Mouse (Mus musculus): Measurements from ENCODE around the gene Olfr1057. TPM values are rescaled to one million over a fixed set of nuclear protein-coding genes. Genes with fewer than 3 reads are reported as not detected.
"Not testable (repeated sequence)": the region's sequence is repeated elsewhere in the genome, so short reads cannot be mapped to it uniquely, and the experiment has no call there.

Olfr1057 gene
- not detected in 2 replicates for polyA plus RNA-seq (2015; fragmentation: Nextera tagmentation; extraction: Ambion mirVana)

DNA sequence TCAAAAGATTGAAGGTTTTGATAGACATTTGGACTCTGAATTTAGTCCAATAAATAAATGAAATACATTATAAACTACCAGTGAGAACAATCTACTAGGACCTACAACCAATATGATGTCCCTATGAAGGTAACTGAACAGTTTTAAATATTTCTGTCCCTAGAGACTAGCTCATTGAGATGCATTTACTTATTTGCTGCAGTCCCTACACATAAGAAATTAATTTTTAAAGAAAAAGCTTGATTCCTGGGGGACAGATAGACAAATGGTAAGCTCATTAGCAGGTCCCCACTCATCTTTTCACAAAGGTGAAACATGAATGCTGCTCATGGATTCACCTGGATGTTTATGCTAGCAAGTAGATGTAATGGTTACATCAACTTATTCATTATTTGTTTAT lies at the start of gene Olfr1057:
TSS of gene Olfr1057 (minus strand) at position 101 of the 400 bp plus-strand sequence.
- TF ChIP-seq EP300 (IDR thresholded peaks at IDR 0.05) (no peak), CTCF (IDR thresholded peaks at IDR 0.05) (no peak)
- DNase-seq (ENCODE audit: low spot score) (no peak), ATAC-seq (no peak)
- Histone ChIP-seq H3K36me3 (ENCODE audit: insufficient read depth, low read length) (no peaks in the 10 kb centered on the region), H3K9ac (replicated peaks; ENCODE audit: low read depth) (no peak within 1 kb of the TSS), H3K27me3 (replicated peaks; ENCODE audit: insufficient read depth, low read length) (no peaks in the 10 kb centered on the region), H3K9me3 (ENCODE audit: low read length) (no peaks in the 10 kb centered on the region), H3K4me3 (ENCODE audit: low read depth, low read length) (no peak within 1 kb of the TSS), H3K4me1 (ENCODE audit: insufficient read depth, low read depth, low read length) (no peaks in the 10 kb centered on the region), H3K4me2 (replicated peaks; ENCODE audit: low read depth, low read length) (no peak within 1 kb of the TSS), H3K27ac (ENCODE audit: low read length) (no peak within 1 kb of the TSS)

DNA sequence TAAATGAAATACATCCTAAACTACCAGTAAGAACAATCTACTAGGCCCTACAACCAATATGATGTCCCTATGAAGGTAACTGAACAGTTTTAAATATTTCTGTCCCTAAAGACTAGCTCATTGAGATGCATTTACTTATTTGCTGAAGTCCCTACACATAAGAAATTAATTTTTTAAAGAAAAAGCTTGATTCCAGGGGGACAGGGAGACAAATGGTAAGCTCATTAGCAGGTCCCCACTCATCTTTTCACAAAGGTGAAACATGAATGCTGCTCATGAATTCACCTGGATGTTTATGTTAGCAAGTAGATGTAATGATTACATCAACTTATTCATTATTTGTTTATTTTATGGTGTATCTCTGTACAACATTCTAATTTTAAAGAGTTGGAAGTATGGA lies 48.5 kb upstream of the Olfr1057 start, which contains the start of gene Olfr1062:
TSS of gene Olfr1062 (minus strand) at position 101 of the 400 bp plus-strand sequence.
- not testable (repeated sequence) for DNase-seq (ENCODE audit: low spot score); ATAC-seq; H3K4me1 ChIP-seq (ENCODE audit: insufficient read depth, low read depth, low read length); H3K27me3 ChIP-seq (replicated peaks; ENCODE audit: insufficient read depth, low read length); H3K9ac ChIP-seq (replicated peaks; ENCODE audit: low read depth); H3K4me2 ChIP-seq (replicated peaks; ENCODE audit: low read depth, low read length); H3K36me3 ChIP-seq (ENCODE audit: insufficient read depth, low read length); H3K27ac ChIP-seq (ENCODE audit: low read length); H3K4me3 ChIP-seq (ENCODE audit: low read depth, low read length); H3K9me3 ChIP-seq (ENCODE audit: low read length)

GRCm38 (mm10) chr2:86413950-86414349 lies 35.8 kb upstream of the Olfr1057 start, which contains the start of gene Olfr1061:
Gene Olfr1061, minus strand, starts transcription at chr2:86414050.
- TF ChIP-seq EP300 (IDR thresholded peaks at IDR 0.05) (no peak), CTCF (IDR thresholded peaks at IDR 0.05) (no peak)
- no peaks in the 10 kb centered on the region for H3K27me3 ChIP-seq (replicated peaks; ENCODE audit: insufficient read depth, low read length)
- H3K4me2 ChIP-seq (replicated peaks; ENCODE audit: low read depth, low read length), result no peak within 1 kb of the TSS
- ATAC-seq (no peak), DNase-seq (ENCODE audit: low spot score) (no peak)
- WGBS, result 70% methylated on average over 1 of the region's 1 CpGs
- no peak within 1 kb of the TSS for H3K4me3 ChIP-seq (ENCODE audit: low read depth, low read length)
- no peak within 1 kb of the TSS for H3K9ac ChIP-seq (replicated peaks; ENCODE audit: low read depth)
- no peaks in the 10 kb centered on the region for H3K9me3 ChIP-seq (ENCODE audit: low read length)
- no peak within 1 kb of the TSS for H3K27ac ChIP-seq (ENCODE audit: low read length)
- H3K36me3 ChIP-seq (ENCODE audit: insufficient read depth, low read length), result no peaks in the 10 kb centered on the region
- H3K4me1 ChIP-seq (ENCODE audit: insufficient read depth, low read depth, low read length), result no peaks in the 10 kb centered on the region

GRCm38 (mm10) chr2:86395114-86395513 lies 16.9 kb upstream of the Olfr1057 start:
- TF ChIP-seq CTCF (IDR thresholded peaks at IDR 0.05) (no peak), EP300 (IDR thresholded peaks at IDR 0.05) (no peak)
- Histone ChIP-seq H3K9ac (replicated peaks; ENCODE audit: low read depth) (no peak overlapping the region), H3K36me3 (ENCODE audit: insufficient read depth, low read length) (no peaks in the 10 kb centered on the region), H3K27me3 (replicated peaks; ENCODE audit: insufficient read depth, low read length) (no peaks in the 10 kb centered on the region), H3K4me3 (ENCODE audit: low read depth, low read length) (no peak overlapping the region), H3K9me3 (ENCODE audit: low read length) (no peaks in the 10 kb centered on the region), H3K4me1 (ENCODE audit: insufficient read depth, low read depth, low read length) (no peaks in the 10 kb centered on the region), H3K4me2 (replicated peaks; ENCODE audit: low read depth, low read length) (no peak overlapping the region), H3K27ac (ENCODE audit: low read length) (no peak overlapping the region)
- WGBS, result 80% methylated on average over 2 of the region's 2 CpGs
- no peak for ATAC-seq
- no peak for DNase-seq (ENCODE audit: low spot score)

GRCm38 (mm10) chr2:86388461-86388860 lies 10.3 kb upstream of the Olfr1057 start, which contains the start of gene Olfr1058:
Gene Olfr1058, minus strand, starts transcription at chr2:86388561.
- ATAC-seq; H3K27ac ChIP-seq (ENCODE audit: low read length); H3K9ac ChIP-seq (replicated peaks; ENCODE audit: low read depth); H3K36me3 ChIP-seq (ENCODE audit: insufficient read depth, low read length); H3K4me3 ChIP-seq (ENCODE audit: low read depth, low read length); H3K4me1 ChIP-seq (ENCODE audit: insufficient read depth, low read depth, low read length); DNase-seq (ENCODE audit: low spot score); H3K27me3 ChIP-seq (replicated peaks; ENCODE audit: insufficient read depth, low read length); H3K9me3 ChIP-seq (ENCODE audit: low read length); H3K4me2 ChIP-seq (replicated peaks; ENCODE audit: low read depth, low read length): not testable (repeated sequence)

GRCm38 (mm10) chr2:86366342-86366741 lies 11.9 kb downstream of the Olfr1057 start:
- not testable (repeated sequence) for H3K4me2 ChIP-seq (replicated peaks; ENCODE audit: low read depth, low read length); H3K4me1 ChIP-seq (ENCODE audit: insufficient read depth, low read depth, low read length); H3K27me3 ChIP-seq (replicated peaks; ENCODE audit: insufficient read depth, low read length); ATAC-seq; H3K9ac ChIP-seq (replicated peaks; ENCODE audit: low read depth); H3K27ac ChIP-seq (ENCODE audit: low read length); H3K9me3 ChIP-seq (ENCODE audit: low read length); DNase-seq (ENCODE audit: low spot score); H3K4me3 ChIP-seq (ENCODE audit: low read depth, low read length); H3K36me3 ChIP-seq (ENCODE audit: insufficient read depth, low read length)
- WGBS, result no CpG with 5 or more reads among the region's 6 CpGs

DNA sequence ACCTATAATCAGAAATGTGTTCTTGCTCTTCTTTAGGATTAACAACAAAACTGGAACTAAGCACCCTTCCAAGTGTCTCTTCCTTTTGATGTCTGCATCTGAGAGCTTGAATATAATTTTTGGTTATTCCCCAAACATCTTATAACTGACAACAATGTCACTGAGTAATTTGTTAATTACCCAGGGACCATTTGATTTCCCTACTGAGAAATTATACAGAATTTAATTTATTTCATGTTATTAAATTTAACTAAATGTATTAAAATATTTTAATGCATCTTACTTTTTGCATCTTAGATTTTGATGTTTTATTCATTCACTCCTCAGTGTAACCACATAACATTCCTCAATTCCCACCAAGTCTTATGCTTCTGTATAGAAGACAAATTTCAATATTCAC lies 15.8 kb downstream of the Olfr1057 start, which contains the start of gene Olfr1056:
TSS of gene Olfr1056 (minus strand) at position 101 of the 400 bp plus-strand sequence.
- H3K4me1 ChIP-seq (ENCODE audit: insufficient read depth, low read depth, low read length), result no peaks in the 10 kb centered on the region
- no peak for ATAC-seq
- no peaks in the 10 kb centered on the region for H3K27me3 ChIP-seq (replicated peaks; ENCODE audit: insufficient read depth, low read length)
- H3K4me2 ChIP-seq (replicated peaks; ENCODE audit: low read depth, low read length), result no peak within 1 kb of the TSS
- no peak for DNase-seq (ENCODE audit: low spot score)
- TF ChIP-seq EP300 (IDR thresholded peaks at IDR 0.05) (no peak), CTCF (IDR thresholded peaks at IDR 0.05) (no peak)
- H3K4me3 ChIP-seq (ENCODE audit: low read depth, low read length), result no peak within 1 kb of the TSS
- H3K27ac ChIP-seq (ENCODE audit: low read length), result no peak within 1 kb of the TSS
- no peaks in the 10 kb centered on the region for H3K9me3 ChIP-seq (ENCODE audit: low read length)
- no peak within 1 kb of the TSS for H3K9ac ChIP-seq (replicated peaks; ENCODE audit: low read depth)
- no peaks in the 10 kb centered on the region for H3K36me3 ChIP-seq (ENCODE audit: insufficient read depth, low read length)

DNA sequence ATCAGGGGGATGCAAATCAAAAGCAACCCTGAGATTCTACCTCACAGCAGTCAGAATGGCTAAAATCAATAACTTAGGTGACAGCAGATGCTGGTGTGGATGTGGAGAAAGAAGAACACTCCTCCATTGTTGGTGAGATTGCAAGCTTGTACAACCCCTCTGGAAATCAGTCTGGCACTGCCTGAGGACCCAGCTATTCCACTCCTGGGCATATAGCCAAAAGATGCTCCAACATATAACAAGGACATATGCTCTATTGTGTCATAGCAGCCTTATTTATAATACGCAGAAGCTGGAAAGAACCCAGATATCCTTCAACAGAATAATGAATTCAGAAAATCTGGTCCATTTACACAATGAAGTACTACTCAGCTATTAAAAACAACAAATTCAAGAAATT lies 26.4 kb downstream of the Olfr1057 start:
- not testable (repeated sequence) for ATAC-seq; H3K4me2 ChIP-seq (replicated peaks; ENCODE audit: low read depth, low read length); H3K9me3 ChIP-seq (ENCODE audit: low read length)

More for the DNA sequence above, 26.4 kb downstream of the Olfr1057 start:
- H3K4me1 ChIP-seq (ENCODE audit: insufficient read depth, low read depth, low read length); H3K27ac ChIP-seq (ENCODE audit: low read length); H3K27me3 ChIP-seq (replicated peaks; ENCODE audit: insufficient read depth, low read length); H3K36me3 ChIP-seq (ENCODE audit: insufficient read depth, low read length); H3K9ac ChIP-seq (replicated peaks; ENCODE audit: low read depth); H3K4me3 ChIP-seq (ENCODE audit: low read depth, low read length); DNase-seq (ENCODE audit: low spot score): not testable (repeated sequence)
- 83% methylated on average over 1 of the region's 1 CpGs for WGBS

Measured in lung, postnatal 0 days (tissue).